Mouse (Mus musculus): ENCODE measurements around the gene Nfib.

GRCm38 (mm10) chr4:82396003-82396402 is 309.5 kb downstream of the Nfib start:
- TF ChIP-seq POLR2A (IDR thresholded peaks at IDR 0.05; ENCODE audit: extremely low read depth, insufficient read depth, low read length), result no peak
- no peak for TF ChIP-seq CTCF (IDR thresholded peaks at IDR 0.05; ENCODE audit: low read depth, low read length)

All from liver, adult 2 months (tissue).